Mouse (Mus musculus) adipocyte (in vitro differentiated cells): ENCODE measurements at regions not wholly inside any gene's neighbourhood (a gene's known extent, or its start where the extent isn't known, plus 50 kb on each side); places are given as distances from the start of the nearest gene placed in this dataset.

Experiments used
- DNase-seq: peaks from one replicate; pipeline ENCODE4 v3.0.0-alpha.2; 2016; ENCODE audit warnings: low spot score

- peak; percentile 39 for DNase-seq
Observed at GRCm38 (mm10) chr11:109039792-109040518, 104.2 kb downstream of the E030025P04Rik start.

GRCm38 (mm10) chr11:109039060-109039791 is 104.9 kb downstream of the E030025P04Rik start:
- no peak for DNase-seq

GRCm38 (mm10) chr11:109038136-109038535 is 106.0 kb downstream of the E030025P04Rik start:
- no peak for DNase-seq

- DNase-seq, result no peak
Observed at GRCm38 (mm10) chr11:109034596-109034995, 109.6 kb downstream of the E030025P04Rik start.

GRCm38 (mm10) chr11:109034072-109034471 is 110.1 kb downstream of the E030025P04Rik start:
- DNase-seq, result no peak

- DNase-seq, result no peak
Observed at GRCm38 (mm10) chr11:109032729-109033128, 111.4 kb downstream of the E030025P04Rik start.

- no peak for DNase-seq
Observed at GRCm38 (mm10) chr11:109030486-109030885, 110.3 kb downstream of the Axin2 start.

GRCm38 (mm10) chr11:109029894-109030293 is 109.7 kb downstream of the Axin2 start:
- DNase-seq, result no peak

GRCm38 (mm10) chr11:109014806-109015205 is 94.7 kb downstream of the Axin2 start:
- no peak for DNase-seq

GRCm38 (mm10) chr11:109011161-109011560 is 91.0 kb downstream of the Axin2 start:
- no peak for DNase-seq

GRCm38 (mm10) chr11:109008872-109009271 is 88.7 kb downstream of the Axin2 start:
- DNase-seq, result no peak

GRCm38 (mm10) chr11:109005681-109006080 is 85.5 kb downstream of the Axin2 start:
- DNase-seq, result no peak
